Mouse (Mus musculus): ENCODE results near the gene Zfp280b. TPM values are rescaled to one million over a fixed set of nuclear protein-coding genes. Genes with fewer than 3 reads are reported as not detected.

Gene Zfp280b
- 12.6 TPM for polyA plus RNA-seq (2014; fragmentation: Illumina TruSeq; extraction: RNeasy Lipid Tissue Mini Kit (QIAGEN cat#74804); ENCODE audit: low read depth, low replicate concordance)

GRCm38 (mm10) chr10:76032402-76033118 is at the start of gene Zfp280b:
Gene Zfp280b (plus strand): TSS chr10:76032650.

Other genes with a start within 250 kb of the Zfp280b start
- gene Gstt1, start 234.1 kb upstream of the Zfp280b start, polyA plus RNA-seq (2014; fragmentation: Illumina TruSeq; extraction: RNeasy Lipid Tissue Mini Kit (QIAGEN cat#74804); ENCODE audit: low read depth, low replicate concordance) = 4.0 TPM
- not detected for gene Gstt4, start 210.1 kb upstream of the Zfp280b start, polyA plus RNA-seq (2014; fragmentation: Illumina TruSeq; extraction: RNeasy Lipid Tissue Mini Kit (QIAGEN cat#74804); ENCODE audit: low read depth, low replicate concordance)
- 13.0 TPM for gene Gstt2, start 195.2 kb upstream of the Zfp280b start, polyA plus RNA-seq (2014; fragmentation: Illumina TruSeq; extraction: RNeasy Lipid Tissue Mini Kit (QIAGEN cat#74804); ENCODE audit: low read depth, low replicate concordance)
- not detected for gene Mif, start 172.4 kb upstream of the Zfp280b start, polyA plus RNA-seq (2014; fragmentation: Illumina TruSeq; extraction: RNeasy Lipid Tissue Mini Kit (QIAGEN cat#74804); ENCODE audit: low read depth, low replicate concordance)
- gene Derl3, start 139.2 kb upstream of the Zfp280b start, polyA plus RNA-seq (2014; fragmentation: Illumina TruSeq; extraction: RNeasy Lipid Tissue Mini Kit (QIAGEN cat#74804); ENCODE audit: low read depth, low replicate concordance) = not detected
- 10.9 TPM for gene Smarcb1, start 111.0 kb upstream of the Zfp280b start, polyA plus RNA-seq (2014; fragmentation: Illumina TruSeq; extraction: RNeasy Lipid Tissue Mini Kit (QIAGEN cat#74804); ENCODE audit: low read depth, low replicate concordance)
- 21.3 TPM for gene Chchd10, start 99.5 kb upstream of the Zfp280b start, polyA plus RNA-seq (2014; fragmentation: Illumina TruSeq; extraction: RNeasy Lipid Tissue Mini Kit (QIAGEN cat#74804); ENCODE audit: low read depth, low replicate concordance)
- gene Mmp11, start 96.2 kb upstream of the Zfp280b start, polyA plus RNA-seq (2014; fragmentation: Illumina TruSeq; extraction: RNeasy Lipid Tissue Mini Kit (QIAGEN cat#74804); ENCODE audit: low read depth, low replicate concordance) = 1.0 TPM
- gene Gm867, start 92.0 kb upstream of the Zfp280b start, polyA plus RNA-seq (2014; fragmentation: Illumina TruSeq; extraction: RNeasy Lipid Tissue Mini Kit (QIAGEN cat#74804); ENCODE audit: low read depth, low replicate concordance) = not detected
- not detected for gene Vpreb3, start 89.6 kb upstream of the Zfp280b start, polyA plus RNA-seq (2014; fragmentation: Illumina TruSeq; extraction: RNeasy Lipid Tissue Mini Kit (QIAGEN cat#74804); ENCODE audit: low read depth, low replicate concordance)
- gene Gm5134, start 78.1 kb upstream of the Zfp280b start, polyA plus RNA-seq (2014; fragmentation: Illumina TruSeq; extraction: RNeasy Lipid Tissue Mini Kit (QIAGEN cat#74804); ENCODE audit: low read depth, low replicate concordance) = not detected
- gene Slc5a4b, start 78.3 kb downstream of the Zfp280b start, polyA plus RNA-seq (2014; fragmentation: Illumina TruSeq; extraction: RNeasy Lipid Tissue Mini Kit (QIAGEN cat#74804); ENCODE audit: low read depth, low replicate concordance) = 0.22 TPM
- not detected for gene Slc5a4a, start 114.8 kb downstream of the Zfp280b start, polyA plus RNA-seq (2014; fragmentation: Illumina TruSeq; extraction: RNeasy Lipid Tissue Mini Kit (QIAGEN cat#74804); ENCODE audit: low read depth, low replicate concordance)
- gene Prmt2, start 205.2 kb downstream of the Zfp280b start, polyA plus RNA-seq (2014; fragmentation: Illumina TruSeq; extraction: RNeasy Lipid Tissue Mini Kit (QIAGEN cat#74804); ENCODE audit: low read depth, low replicate concordance) = 2.3 TPM
- 0.60 TPM for gene S100b, start 221.2 kb downstream of the Zfp280b start, polyA plus RNA-seq (2014; fragmentation: Illumina TruSeq; extraction: RNeasy Lipid Tissue Mini Kit (QIAGEN cat#74804); ENCODE audit: low read depth, low replicate concordance)